Mouse (Mus musculus) fibroblast of lung, adult 2 months (primary cell): Measurements from ENCODE around the gene Spg7.
A peak's percentile ranks its signal among the peaks of the same experiment; 100 is the strongest.
"Not testable (repeated sequence)": the region's sequence is repeated elsewhere in the genome, so short reads cannot be mapped to it uniquely, and the experiment has no call there.

Experiments
- DNase-seq: peaks from one replicate; pipeline ENCODE4 v3.0.0-alpha.2; 2011; ENCODE audit warnings: low read depth

The Spg7 gene

DNA sequence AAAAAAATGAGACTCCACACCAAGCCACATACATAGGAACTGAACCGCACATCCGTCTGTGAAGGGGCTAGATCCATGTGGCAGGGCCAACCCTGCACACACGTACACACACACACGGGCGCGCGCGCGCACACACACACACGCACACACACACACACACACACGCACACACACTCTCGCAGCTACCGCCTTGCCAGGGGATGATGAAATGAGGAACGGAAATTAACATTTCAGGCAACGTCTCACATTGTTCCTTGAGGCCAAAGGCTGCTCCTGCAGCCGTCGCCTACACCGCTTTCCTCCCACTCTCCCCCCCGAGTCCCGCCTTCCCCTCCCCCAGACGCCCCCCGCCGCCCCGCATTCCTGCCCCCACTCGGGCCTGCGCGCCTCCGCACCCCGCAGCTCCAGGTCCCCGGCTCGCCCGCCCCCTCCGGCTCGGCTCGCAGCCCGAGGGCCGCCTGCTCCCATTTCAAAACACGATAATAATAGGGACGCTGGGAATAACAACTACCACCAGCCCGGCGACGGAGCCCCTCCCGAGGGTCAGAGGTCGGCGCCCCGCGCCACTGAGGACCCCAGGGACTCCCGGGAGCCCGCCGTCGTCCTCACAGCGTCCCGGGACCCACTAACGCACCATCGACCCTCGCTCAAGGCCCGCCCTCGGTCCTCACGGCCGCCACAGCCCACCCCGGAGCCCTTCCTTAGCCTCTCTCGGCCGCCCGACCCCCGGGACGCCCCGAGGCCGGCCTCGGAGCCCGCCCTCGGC lies 21.6 kb upstream of the Spg7 start:
- DNase-seq: peak; percentile 26

DNA sequence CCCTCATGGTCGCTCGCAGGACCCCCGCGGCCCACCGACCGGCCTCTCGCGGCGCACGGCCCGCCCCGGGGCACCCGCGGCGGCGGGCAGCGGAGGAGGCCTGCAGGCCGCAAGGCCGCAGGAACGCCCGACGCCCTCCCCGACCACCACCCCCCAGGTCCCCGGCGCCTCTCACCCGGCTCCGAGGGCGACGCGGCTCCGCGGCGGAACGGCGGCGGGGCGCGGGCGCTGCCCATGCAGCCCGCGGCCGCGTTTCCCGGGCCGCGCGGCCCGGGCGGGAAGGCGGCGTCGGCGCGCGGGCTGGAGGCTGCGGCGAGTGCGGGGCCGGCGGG lies 21.0 kb upstream of the Spg7 start:
- no peak for DNase-seq

DNA sequence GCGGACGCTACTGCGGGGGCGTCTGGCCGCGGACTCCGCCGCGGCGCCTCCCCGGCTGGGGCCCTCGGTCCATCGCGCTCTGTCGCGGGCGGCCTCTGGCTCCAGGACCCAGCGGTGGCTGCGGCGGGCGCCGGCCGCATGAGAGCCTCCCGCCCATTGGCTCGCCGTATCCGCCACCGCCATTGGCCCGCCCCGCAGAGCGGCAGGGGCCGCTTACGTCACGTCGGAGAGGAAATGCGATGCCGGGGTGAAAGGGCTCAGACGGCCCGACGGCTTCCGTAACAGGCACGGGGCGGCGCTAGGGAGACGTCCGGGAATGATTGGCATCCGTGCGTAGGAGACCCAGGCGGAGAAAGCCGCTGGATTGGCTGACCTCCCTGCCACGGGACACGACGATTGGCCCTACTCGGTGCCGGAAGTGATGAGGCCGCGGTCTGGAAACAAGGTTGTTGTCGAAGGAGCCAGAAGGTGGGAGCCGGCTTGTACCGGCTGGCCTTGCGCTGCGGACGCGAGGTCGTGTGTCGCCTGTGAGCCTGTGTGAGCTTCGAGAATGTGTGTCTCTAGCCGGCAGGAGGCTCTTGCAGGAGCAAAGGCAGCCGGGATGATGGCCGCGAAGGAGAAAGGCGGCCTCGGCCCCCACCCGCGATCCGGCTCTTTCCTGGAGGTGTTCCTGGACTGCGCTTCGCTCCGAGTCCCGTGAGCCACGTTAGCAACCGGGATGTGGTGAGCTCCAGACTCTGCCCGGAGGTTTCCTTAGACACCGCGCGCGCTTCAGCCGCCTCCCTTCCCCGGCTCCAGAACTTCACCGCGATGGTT lies 20.4 kb upstream of the Spg7 start, which contains the start of gene Ankrd11:
Gene Ankrd11 (minus strand): TSS at position 120 of the 816 bp plus-strand sequence.
- peak; percentile 99 for DNase-seq

DNA sequence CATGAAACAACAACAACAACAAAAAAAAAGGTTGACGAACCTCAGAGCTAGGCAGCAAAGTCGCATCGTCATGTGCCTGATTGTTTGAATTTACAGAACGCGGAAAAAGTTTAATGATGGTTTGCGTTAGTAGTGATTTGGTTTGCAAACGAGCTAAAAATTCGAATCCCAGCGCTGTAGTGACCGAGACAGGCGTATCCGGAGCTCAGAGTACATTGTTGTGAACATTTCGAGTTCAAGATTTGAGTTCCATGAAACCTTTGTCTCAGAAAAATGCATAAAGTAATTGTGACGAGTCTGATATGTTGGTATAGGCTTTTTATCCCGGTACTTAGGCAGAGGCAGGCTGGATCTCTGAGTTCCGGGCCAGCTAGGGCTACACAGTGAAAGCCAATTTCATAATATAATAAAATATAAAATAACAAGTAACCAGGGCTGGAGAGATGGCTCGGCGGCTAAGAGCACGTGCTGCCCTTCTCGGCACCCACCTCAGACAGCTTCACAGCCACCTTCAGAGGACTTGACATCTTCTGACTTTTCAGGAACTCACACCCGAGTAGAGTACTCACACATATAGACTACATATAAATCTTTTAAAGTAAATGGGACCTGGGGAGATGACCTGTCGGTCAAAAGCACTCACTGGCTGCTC lies 19.6 kb upstream of the Spg7 start:
- DNase-seq: no peak

DNA sequence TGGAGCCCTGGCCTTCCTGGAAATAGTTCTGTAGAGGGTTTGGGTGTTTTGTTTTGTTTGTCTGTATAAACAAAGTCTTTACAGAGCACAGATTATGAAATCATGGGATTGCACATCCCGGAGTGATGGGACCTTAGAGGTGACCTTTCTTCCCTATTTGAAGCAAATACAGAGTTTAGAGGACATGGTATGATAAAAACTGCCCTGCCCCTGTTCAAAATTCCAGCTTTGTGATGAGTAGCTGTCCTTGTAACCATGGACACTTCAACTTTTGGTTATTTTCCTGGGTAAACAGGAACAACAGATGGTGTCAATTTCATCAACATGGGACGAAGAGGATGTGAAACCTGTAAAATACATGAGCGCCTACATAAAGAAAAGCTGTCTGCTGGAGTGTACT lies 18.8 kb upstream of the Spg7 start:
- no peak for DNase-seq

DNA sequence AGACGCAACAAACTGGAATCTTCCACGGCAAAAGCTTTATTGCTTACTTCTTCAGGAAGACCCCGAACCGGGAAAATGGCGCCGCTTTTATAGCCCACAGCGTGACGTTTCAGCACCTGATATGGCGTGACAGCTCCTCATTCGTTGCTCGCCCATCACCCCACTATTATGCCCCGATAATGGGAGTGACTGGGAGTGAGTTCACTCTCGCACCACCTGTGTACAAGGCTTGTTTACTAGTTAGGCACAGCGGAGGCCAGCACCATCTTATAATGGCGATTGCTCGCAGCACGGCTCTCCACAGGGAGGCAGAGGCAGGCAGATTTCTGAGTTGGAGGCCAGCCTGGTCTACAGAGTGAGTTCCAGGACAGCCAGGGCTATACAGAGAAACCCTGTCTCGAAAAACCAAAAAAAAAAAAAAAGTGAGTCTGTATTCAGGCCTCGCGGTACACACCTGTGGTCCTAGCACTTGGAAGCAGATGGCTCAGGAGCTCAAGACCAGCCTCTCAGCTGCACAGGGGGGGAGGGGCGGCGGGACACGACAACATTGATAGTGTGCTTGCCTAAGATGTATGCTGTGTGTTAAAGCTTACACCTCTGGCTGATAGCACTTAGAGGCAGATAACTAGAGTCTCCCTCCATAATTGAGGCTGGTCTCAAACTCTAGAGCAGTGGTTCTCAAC lies 17.9 kb upstream of the Spg7 start:
- DNase-seq: not testable (repeated sequence)

DNA sequence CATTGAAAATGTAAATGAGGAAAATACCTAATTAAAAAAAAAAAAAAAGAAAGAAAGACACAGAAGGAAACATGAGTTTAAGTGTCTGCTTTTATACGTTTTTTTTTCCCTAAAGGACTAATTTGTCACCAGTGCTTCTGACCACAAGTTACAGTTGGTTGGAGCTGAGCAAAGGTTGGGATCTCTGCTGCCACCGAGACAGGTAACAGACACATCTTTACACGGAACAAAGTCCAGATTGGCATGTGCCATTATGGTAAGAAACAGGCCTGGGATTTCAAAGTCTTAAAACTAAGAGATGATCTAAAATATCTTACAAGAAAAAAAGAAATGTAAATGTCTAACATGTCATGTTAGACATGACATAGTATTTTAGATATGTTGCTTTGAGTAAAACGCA lies 16.0 kb upstream of the Spg7 start:
- no peak for DNase-seq

DNA sequence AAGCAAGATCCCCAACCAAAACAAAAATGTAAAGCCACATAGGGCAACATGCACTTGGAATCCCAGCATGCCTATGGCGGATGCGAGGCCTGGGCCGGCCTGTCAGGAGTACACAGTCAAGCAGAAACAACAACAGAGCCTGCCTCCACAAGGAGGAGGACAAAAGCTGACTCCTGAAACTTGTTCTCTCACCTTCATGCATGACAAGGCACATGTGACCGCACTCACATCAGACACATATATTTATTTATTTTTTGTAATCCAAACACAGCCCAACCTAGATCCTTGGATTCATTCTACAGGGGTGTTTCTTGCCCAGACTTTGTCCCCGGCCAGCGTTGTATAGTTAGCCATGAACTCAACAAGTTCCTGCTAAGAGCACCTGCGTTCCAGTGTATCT lies 14.9 kb upstream of the Spg7 start:
- no peak for DNase-seq

DNA sequence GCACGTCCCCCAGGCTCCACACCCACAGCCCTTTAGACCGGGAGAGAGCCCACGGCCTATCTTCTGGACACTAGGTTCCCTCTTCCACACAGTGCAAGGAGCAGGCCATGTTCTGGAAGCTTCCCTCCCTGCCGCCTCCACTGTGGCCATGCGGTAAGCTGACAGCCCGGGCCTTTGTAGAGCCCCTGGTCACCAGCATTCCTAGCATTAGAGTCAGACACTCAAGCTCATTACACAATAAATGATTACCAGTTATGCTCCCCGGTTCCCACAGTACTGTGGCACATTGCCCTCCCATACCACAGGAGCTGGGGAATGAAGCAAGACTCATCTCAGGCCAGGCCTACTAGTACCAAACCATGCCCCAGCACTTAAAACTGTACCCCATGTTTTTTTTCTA lies 14.3 kb upstream of the Spg7 start:
- DNase-seq: peak; percentile 89

DNA sequence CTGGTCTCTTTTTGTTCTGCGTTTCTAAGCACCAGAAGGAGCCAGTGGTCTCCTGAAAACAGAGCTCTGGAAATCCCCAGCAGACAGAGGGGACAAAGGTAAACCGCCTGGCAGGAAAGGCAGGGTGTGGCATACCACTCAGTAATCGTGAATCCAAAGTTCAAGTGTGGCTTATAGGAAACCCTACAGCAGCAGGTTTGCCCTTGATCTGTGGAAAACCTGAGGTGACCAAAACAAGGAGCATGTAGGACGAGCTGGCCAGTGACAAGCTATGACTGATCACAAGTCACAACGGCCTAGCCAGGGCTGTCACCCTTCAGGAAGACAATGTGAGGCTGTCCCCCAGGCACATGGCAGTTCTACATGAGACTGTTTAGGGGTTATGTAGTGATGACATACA lies 11.3 kb upstream of the Spg7 start:
- no peak for DNase-seq

DNA sequence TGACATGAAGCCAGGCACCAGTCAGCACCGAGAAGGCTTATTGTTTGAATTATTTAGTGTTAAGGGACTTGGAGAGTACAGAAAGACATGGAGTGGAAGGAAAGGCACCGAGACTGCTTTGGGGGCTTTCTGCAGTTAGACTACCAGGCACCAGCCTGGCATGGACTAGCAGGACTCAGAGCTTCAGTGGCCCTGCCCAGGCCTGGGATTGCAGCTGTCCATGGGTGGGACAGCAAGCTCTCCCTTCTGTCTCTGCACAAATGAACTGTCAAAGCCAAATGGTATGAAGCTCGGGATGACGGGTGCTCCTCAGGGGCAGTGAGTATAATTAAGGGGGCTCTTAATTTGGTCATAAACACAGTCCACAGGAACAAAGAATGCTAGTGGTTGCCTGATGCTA lies 1.3 kb downstream of the Spg7 start:
- no peak for DNase-seq

DNA sequence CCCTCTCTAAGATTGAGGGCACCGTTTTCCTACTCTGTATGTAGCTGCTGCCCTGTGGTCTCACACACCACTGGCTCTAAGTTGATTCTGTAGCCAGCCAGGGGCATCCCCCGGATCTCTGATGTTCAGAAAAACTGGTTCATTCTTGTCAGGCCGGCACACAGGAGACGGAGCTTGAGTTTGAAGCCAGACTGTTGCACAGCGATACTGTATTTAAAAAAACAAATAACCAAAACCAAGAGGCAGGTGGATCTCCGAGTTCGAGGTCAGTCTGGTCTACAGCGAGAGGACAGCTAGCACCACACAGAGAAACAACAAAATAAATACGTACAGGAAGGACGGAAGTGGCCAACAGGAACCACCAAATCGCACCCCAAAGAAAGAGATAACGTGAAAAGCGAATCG lies 2.1 kb downstream of the Spg7 start:
- no peak for DNase-seq

DNA sequence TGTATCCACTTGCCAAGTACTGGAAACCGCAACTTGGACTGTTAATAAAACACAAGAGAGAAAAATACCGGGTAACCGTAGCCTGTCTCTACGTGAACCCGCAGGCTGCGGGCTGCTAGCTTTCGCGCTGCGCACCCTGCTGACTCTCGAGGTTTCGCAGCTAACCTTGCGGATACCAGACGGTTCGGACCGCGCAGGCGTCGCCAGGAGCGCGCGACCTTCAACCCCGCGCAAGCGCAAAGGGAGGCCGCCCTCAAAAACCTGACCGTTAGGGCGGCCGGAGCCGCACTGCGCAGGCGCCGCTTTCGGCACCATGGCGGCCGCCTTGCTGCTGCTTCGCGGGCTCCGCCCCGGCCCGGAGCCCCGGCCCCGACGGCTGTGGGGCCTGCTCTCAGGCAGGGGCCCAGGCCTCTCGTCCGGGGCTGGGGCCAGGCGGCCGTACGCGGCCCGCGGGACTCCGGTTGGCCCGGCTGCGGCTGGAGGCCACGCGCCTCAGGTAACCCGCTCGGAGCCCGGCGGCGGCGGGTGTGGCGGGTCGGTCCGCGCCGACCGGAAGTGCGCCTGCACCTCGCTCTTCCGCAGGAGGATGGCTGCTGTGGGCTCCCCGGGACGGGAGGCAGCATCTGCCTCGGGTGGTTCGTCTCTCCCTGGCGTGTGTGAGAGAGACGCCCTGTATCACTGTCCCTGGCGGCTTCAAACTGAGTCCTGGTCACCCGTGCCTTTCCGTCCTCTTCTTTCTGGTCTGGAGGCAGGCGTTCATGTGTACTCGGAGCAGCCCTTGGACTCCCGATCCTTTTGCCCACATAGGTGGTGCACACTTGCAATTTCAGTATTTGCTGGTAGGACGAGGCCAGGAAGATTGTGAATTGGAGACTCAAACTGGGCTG lies 2.7 kb downstream of the Spg7 start:
- DNase-seq: peak; percentile 94

DNA sequence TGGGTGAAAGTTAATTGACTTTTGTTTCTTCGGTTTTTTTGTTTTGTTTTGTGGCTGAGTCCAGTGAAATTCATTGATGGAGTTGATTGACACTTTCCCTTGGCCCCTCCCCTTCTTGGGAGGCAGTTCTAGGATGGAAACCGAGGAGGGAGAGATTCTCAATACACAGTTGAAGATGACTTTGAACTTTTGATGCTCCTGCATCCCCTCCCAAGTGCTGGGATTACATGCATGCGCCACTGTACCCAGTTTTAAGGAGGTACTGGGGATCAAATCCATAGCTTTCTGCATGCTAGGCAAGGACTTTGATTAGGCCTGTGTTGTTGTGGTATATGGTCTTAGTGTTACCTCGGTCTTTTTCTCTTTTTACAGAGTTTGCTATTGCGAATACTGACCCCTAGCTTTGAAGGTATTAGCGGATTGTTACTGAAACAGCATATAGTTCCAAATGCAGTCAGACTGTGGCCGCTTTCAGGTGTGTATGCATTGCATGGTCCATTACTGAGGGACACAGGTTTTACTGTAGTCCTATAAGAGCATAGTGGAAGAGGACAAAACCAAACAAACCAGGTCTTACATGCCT lies 3.5 kb downstream of the Spg7 start:
- no peak for DNase-seq

DNA sequence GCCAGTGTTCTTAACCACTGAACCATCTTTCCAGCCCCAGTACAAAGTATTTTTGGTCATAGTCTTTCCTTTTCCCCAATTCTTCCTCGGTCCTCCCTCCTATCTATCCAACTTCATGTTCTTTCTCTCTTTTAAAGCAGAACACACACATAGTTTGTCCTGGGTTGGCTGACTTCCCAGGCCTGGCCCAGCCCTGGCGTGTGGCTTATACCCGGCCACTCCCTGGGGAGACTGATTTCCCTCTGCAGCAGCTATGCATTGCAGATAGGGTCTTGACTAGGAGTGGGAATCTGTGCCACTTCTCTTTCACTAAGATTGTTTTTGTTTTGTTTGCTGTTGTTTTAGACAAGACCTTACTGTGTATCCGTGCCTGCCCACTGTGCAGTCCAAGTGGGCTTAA lies 8.4 kb downstream of the Spg7 start:
- no peak for DNase-seq

DNA sequence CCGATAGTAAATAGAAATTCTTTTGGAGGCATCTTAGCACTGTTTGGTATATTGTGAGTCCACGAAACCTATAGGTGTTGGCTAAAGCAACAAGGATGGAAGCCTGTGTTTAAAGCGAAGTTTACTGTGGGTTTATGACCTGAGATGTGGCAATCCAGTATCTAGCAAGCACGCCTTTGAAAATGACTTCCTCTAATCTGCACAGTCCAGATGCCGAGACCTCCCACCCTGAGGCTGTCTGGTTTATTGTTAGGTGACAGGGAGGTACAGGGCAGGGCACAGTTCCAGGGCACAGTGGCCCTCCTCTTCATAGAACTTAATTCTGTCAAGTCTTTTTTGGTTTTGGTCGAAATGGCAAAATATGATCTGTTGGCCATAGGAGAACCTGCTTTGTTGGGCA lies 14.5 kb downstream of the Spg7 start:
- DNase-seq: no peak

DNA sequence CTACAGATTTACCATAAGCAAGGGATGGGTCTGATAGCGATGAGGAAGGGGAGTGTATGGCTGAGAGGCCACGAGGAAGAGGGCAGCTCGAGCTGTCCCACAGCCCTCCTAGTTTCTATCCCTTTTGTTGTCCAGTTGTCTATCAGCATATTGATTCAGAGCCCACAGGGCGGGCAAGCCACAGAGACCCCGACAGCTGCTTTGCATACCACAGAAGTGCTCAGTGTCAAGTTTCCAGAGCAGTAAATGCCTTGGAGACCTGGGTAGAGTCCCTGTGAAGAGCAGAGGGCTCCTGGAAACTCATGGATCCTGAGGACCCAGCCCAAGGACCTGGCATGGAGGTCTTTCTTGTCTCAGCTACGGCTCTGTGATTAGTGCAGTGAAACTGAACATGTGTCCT lies 20.3 kb downstream of the Spg7 start:
- no peak for DNase-seq

DNA sequence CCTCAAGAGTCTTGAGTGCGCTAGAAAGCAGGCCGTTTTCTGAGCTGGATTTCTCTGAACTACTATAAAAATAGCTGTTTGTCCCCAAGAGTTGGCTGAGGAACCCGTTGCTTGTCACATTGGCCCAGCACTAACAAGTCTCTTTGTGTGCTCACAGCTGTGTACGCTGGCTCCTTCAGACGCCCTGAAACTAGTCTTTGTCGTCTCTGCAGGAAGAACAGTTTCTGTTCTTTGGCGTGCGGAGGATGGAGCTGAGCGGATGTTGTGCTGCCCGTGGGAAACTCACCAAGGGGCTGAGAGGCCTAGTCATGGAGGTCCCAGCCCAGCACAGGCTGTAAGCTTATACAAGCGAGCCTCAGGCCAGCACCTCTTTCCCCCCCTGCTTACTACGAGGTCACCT lies 20.9 kb downstream of the Spg7 start:
- DNase-seq: no peak

DNA sequence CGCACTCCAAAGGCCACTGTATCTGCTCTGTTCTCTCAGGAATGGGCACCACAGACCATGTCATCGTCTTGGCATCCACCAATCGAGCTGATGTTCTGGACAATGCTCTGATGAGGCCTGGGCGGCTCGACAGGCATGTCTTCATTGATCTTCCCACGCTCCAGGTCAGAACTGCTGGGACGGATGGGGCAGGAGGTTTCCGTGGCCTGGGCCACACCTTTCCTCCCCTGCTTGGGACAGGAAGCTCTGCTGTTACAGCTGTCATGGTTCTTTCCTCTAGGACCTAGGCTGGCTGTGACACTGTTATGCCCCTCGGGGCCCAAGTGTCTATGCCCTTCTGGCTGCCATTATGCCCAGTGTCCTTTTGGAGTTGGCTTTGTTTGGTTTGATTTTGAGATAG lies 24.5 kb downstream of the Spg7 start:
- DNase-seq: no peak

DNA sequence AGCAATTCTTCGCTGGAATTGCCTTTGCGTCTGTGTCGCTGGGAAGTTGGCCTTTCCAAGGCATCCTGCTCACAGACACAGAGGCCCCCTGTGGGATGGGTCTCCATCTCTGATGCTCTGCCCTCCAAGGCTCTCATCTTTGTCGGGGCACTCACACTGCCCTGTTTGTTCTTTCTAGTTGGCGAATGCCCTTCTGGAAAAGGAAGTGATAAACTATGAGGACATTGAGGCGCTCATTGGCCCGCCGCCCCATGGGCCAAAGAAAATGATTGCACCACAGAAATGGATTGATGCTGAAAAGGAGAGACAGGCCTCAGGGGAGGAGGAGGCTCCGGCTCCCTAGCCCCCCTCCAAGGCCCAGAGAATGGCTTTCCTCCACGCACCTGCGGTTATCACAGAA lies 34.5 kb downstream of the Spg7 start:
- DNase-seq: no peak
